Mouse (Mus musculus) heart, embryonic 14.5 days (tissue): ENCODE results near the gene Tepp. TPM values are rescaled to one million over a fixed set of nuclear protein-coding genes. Genes with fewer than 3 reads are reported as not detected.

Experiments used
- ATAC-seq: fragments of 200-750 bp; cut with Nextera tagmentation; 2 replicates; pipeline ENCODE4 v1.8.0; 2017; ENCODE audit warnings: low read depth, moderate TSS enrichment; ENCODE audit not compliant: insufficient number of reproducible peaks, insufficient read depth, low FRiP score
- H3K27ac ChIP-seq, 2 experiments: fragments of 200-500 bp in 1 of 2; fragments of 300-500 bp in 1 of 2; sonication (generic) in 1 of 2; replicated peaks in 1 of 2; 2 replicates each; pipeline ENCODE4 v1.5.1; 2012 to 2014; ENCODE audit warnings: low read depth in 2 of 2, low read length in 2 of 2, control low read depth in 1 of 2, mild to moderate bottlenecking in 1 of 2, mixed read lengths in 1 of 2; ENCODE audit not compliant: control insufficient read depth in 1 of 2, insufficient read depth in 1 of 2
- H3K27me3 ChIP-seq: fragments of 300-500 bp; sonication (generic); 2 replicates; pipeline ENCODE4 v1.6.1; 2014; ENCODE audit warnings: mild to moderate bottlenecking, low read length, control low read depth; ENCODE audit not compliant: control insufficient read depth, insufficient read depth
- H3K36me3 ChIP-seq: fragments of 300-500 bp; sonication (generic); 2 replicates; pipeline ENCODE4 v1.6.1; 2014; ENCODE audit warnings: mild to moderate bottlenecking, control low read depth, low read length, mixed read lengths; ENCODE audit not compliant: control insufficient read depth, insufficient read depth
- H3K4me1 ChIP-seq, 2 experiments: fragments of 200-500 bp in 1 of 2; fragments of 300-500 bp in 1 of 2; sonication (generic) in 1 of 2; 2 replicates each; pipeline ENCODE4 v1.6.1; 2012 to 2014; ENCODE audit warnings: low read length in 2 of 2, control low read depth in 1 of 2, mixed read lengths in 1 of 2; ENCODE audit not compliant: control insufficient read depth in 2 of 2, insufficient read depth in 2 of 2
- H3K4me2 ChIP-seq: fragments of 300-500 bp; sonication (generic); 2 replicates; pipeline ENCODE4 v1.6.1; 2014; ENCODE audit warnings: mild to moderate bottlenecking, low read length
- H3K4me3 ChIP-seq, 2 experiments: fragments of 200-500 bp in 1 of 2; fragments of 300-500 bp in 1 of 2; sonication (generic) in 1 of 2; 2 replicates each; pipeline ENCODE4 v1.5.1; 2012 to 2014; ENCODE audit warnings: low read length in 2 of 2, mild to moderate bottlenecking in 2 of 2, control low read depth in 1 of 2, low read depth in 1 of 2, moderate library complexity in 1 of 2; ENCODE audit not compliant: control insufficient read depth in 1 of 2, insufficient read depth in 1 of 2
- H3K9ac ChIP-seq: fragments of 300-500 bp; sonication (generic); 2 replicates; pipeline ENCODE4 v1.6.1; 2014; ENCODE audit warnings: mild to moderate bottlenecking, low read length
- H3K9me3 ChIP-seq: fragments of 300-500 bp; sonication (generic); 2 replicates; pipeline ENCODE4 v1.6.1; 2016; ENCODE audit warnings: low read length, control low read depth; ENCODE audit not compliant: control insufficient read depth
- WGBS: fragments of 180-500 bp; shearing (Covaris S2); extraction: QIAGEN DNeasy Blood & Tissue Kit; methylation state at CpG from one replicate; pipeline ENCODE4 v1.1.7; 2014; 5-methylcytosine and 5-hydroxymethylcytosine counted together
- polyA plus RNA-seq: library from polyadenylated mRNA; unstranded; fragments of >200 nt; fragmentation: Nextera tagmentation; extraction: Ambion mirVana; gene quantifications from 2 replicates; pipeline ENCODE4 v1.2.1, GENCODE M21; 2014

Gene Tepp
- polyA plus RNA-seq, 1 experiment from 2014 or later, result not detected

DNA sequence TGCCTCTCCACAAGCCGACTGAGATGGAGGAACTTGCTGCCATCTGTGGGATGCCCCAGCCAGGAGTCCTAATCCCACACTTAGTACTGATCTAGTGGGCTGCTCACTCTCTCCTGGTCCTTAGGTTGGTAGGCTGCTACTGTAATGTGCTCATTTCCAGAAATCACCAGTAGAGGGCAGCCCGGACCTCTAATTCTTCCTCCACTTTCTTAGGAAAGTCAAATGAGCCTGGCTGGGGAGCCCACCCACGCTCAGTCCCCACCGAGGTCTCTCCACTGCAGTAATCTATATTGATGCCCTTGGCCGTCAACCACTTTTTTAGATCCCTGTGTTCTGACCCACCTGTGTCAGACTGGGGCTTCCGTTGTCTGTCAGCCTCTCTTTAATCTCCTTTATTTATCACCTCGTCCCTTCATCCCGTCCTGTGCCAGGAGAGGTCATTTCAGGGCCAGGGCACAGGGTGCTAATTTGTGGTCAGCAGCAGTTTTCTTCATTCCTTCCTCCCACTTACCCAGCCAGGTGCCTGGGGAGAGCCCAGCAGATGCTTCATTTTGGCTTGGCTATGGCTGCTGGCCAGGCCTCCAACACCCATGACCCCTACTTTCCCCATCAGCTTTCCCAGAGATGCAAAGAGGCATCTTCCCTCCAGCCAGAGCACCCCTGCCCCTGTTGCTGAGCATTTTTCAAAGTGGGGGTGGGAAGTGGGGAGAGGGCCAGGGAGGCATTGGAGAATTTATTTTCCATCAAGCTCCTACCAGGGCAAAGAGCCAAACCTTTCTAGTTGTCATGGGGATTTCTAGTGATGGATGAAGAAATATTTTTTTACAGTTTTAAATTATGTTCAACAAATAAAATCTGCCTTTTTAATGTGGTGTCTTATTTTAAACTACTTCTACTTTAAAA, 36.5 kb downstream of the Tepp start:
- Histone ChIP-seq H3K9me3 (no peaks in the 10 kb centered on the region), H3K36me3 (peaks cover 47% of the 10 kb centered on the region), H3K9ac (no peak overlapping the region), H3K4me3 (no peak overlapping the region), H3K4me2 (no peak overlapping the region), H3K27ac (0 out of 4 replicates have a peak overlapping the region, but pooled peaks of 1 of the 2 experiments have one; percentile 5), H3K4me1 (peaks cover 24 to 36% of the 10 kb centered on the region in 2 experiments), H3K27me3 (no peaks in the 10 kb centered on the region)
- WGBS, result 17% methylated on average over 8 of the region's 8 CpGs
- no peak for ATAC-seq

DNA sequence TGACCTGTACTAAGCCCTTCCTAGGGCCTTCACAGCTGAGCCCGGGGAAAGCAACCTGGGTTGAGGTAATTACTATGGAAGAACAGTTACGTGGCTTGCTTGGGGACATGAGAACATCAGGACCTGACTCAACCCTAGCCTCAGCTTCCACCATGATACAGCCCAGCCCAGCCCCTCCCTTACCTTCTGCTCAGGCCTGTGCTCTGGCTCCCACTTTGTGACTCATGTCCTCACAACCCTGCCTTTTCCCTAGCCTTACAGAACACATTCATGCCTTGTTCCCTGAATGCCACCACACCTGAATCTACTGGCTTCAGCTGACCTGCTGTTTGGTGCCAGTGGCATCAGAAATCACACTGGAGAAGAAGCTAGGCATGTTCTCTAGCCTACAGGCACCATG, 38.0 kb downstream of the Tepp start:
- ATAC-seq, result no peak
- 83% methylated on average over 2 of the region's 2 CpGs for WGBS
- H3K9ac ChIP-seq, result peak overlapping the region; percentile 44; the same call in 1 of the 2 replicates

DNA sequence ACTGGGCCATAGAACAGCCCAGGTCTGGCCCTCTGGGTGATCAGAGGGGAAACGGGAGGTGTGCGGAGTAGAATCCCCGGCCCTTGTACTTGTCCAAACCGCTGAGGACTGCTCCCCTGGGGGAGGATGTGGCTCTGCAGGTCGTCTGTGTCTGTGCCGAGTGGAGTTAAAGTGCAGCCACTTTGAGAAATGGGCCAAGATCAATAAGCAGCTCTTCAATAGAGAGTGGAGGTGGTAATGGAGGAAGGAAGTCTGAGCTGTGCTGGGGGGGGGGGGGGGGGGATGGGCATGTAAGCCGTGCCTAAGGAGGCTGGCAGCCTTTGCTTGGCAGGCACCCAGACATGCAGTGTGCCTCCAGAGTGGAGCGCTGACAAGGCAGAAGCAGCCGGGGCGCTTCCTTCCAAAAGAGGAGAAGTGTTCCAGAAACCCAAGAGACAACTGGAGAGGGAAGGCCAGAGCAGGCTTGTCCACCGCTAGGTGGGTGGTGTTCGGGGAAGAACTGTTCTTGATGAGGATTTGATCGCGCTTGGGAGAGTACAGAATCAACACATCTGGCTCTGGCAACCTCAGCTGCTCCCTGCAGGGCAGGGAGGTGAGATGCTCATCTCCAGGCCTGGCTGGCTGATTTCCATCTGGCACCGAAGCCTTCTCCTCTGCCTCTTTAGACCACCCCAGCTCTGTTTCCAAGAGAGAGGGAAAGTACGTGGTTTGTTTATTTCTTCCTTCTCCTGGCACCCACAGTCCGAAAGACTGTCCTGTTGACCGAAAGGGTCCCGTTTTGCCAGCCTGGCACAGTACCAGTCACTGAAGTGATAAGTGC, 38.7 kb downstream of the Tepp start:
- WGBS, result 35% methylated on average over 19 of the region's 19 CpGs
- no peaks in the 10 kb centered on the region for H3K27me3 ChIP-seq
- H3K9me3 ChIP-seq, result no peaks in the 10 kb centered on the region
- ATAC-seq, result no peak
- no peak overlapping the region for H3K4me3 ChIP-seq
- H3K9ac ChIP-seq, result peak overlapping the region; percentile 62
- H3K4me2 ChIP-seq, result peak overlapping the region; percentile 47
- H3K4me1 ChIP-seq, result peaks cover 26 to 42% of the 10 kb centered on the region in 2 experiments
- H3K27ac ChIP-seq, result peak overlapping the region; percentile 39 to 71; a peak in 3 of 4 replicates
- peaks cover 26% of the 10 kb centered on the region for H3K36me3 ChIP-seq

More for the DNA sequence above, 38.0 kb downstream of the Tepp start:
- Histone ChIP-seq H3K4me2 (peak overlapping the region; percentile 47; the same call in 1 of the 2 replicates), H3K27ac (peak overlapping the region in 1 of 2 experiments; percentile 71; a peak in 2 of 4 replicates), H3K36me3 (peaks cover 33% of the 10 kb centered on the region), H3K9me3 (no peaks in the 10 kb centered on the region), H3K27me3 (no peaks in the 10 kb centered on the region), H3K4me1 (peaks cover 24 to 35% of the 10 kb centered on the region in 2 experiments), H3K4me3 (no peak overlapping the region)

DNA sequence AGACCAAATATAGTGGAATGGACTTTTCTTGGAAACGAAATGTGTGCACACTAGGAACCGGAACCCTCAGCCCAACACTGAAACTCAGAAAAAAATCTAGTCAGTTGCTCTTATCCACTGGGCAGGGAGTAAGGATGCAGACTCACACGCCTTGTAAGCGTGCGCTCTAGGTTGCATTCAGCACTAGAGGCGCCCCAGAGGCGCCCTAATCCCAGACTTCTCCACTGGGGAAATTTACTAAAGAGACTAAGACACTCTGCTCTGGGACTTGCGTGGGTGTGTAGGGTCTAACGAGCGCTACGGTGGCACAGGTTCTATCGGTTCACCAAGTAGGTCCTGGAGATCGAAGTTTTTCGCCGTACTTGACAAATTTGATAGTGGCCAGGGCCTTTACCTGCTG, 41.1 kb downstream of the Tepp start:
- H3K27me3 ChIP-seq, result no peaks in the 10 kb centered on the region
- peak overlapping the region; percentile 100 for H3K9ac ChIP-seq
- peaks cover 47 to 66% of the 10 kb centered on the region in 2 experiments for H3K4me1 ChIP-seq
- peak overlapping the region; percentile 58 to 98 for H3K4me3 ChIP-seq
- H3K36me3 ChIP-seq, result peaks cover 15% of the 10 kb centered on the region
- whole genome bisulfite sequencing, result 5% methylated on average over 15 of the region's 15 CpGs
- no peaks in the 10 kb centered on the region for H3K9me3 ChIP-seq
- H3K4me2 ChIP-seq, result peak overlapping the region; percentile 81
- peak overlapping the region; percentile 37 to 83 for H3K27ac ChIP-seq
- ATAC-seq, result no peak

DNA sequence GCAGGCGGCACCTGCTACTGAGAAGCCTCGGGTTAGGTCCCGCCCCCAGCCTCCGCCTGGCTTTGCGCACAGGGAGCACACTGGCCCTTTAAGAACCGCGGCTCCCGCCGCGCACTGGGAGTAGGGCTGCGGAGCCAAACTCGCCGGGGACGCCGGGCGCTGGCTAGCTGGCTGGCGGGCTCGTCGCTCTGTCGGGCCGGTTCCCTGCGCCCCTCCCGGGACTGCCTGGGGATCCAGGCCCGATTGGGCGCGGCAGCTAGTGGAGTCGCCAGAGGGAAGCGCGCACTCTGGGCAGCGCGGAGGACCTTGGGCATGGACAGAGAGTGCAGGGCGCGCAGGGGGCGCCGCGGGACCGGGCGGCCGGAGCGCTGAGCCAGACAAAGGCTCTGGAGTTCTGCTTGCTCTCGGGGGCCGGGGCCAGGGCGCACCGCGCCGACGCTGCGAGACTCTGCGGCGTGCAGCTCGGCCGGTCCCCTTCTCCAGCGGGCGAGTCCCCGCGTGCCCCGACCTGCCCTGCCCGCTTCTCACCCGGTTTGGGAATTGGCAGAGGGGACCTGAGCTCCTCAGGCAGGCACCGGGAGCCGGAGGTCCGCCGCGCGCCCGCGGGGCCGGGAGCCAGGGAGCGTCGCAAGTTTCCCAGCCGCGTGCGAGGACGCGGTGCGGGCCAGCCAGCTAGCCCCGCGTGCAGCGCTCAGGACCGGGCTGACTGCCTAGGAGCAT, 41.9 kb downstream of the Tepp start, which contains the start of gene Mmp15:
TSS of gene Mmp15 (plus strand) at position 118 of the 720 bp plus-strand sequence.
- peaks cover 13% of the 10 kb centered on the region for H3K36me3 ChIP-seq
- ATAC-seq, result peak; percentile 77
- H3K4me3 ChIP-seq, result peak within 1 kb of the TSS; percentile 58 to 98
- peak within 1 kb of the TSS; percentile 81 for H3K4me2 ChIP-seq
- H3K27ac ChIP-seq, result peak within 1 kb of the TSS; percentile 76 to 83
- H3K9me3 ChIP-seq, result no peaks in the 10 kb centered on the region
- WGBS, result under 1% methylated on average over 71 of the region's 80 CpGs
- peak within 1 kb of the TSS; percentile 100 for H3K9ac ChIP-seq
- H3K4me1 ChIP-seq, result peaks cover 45 to 69% of the 10 kb centered on the region in 2 experiments
- H3K27me3 ChIP-seq, result no peaks in the 10 kb centered on the region

DNA sequence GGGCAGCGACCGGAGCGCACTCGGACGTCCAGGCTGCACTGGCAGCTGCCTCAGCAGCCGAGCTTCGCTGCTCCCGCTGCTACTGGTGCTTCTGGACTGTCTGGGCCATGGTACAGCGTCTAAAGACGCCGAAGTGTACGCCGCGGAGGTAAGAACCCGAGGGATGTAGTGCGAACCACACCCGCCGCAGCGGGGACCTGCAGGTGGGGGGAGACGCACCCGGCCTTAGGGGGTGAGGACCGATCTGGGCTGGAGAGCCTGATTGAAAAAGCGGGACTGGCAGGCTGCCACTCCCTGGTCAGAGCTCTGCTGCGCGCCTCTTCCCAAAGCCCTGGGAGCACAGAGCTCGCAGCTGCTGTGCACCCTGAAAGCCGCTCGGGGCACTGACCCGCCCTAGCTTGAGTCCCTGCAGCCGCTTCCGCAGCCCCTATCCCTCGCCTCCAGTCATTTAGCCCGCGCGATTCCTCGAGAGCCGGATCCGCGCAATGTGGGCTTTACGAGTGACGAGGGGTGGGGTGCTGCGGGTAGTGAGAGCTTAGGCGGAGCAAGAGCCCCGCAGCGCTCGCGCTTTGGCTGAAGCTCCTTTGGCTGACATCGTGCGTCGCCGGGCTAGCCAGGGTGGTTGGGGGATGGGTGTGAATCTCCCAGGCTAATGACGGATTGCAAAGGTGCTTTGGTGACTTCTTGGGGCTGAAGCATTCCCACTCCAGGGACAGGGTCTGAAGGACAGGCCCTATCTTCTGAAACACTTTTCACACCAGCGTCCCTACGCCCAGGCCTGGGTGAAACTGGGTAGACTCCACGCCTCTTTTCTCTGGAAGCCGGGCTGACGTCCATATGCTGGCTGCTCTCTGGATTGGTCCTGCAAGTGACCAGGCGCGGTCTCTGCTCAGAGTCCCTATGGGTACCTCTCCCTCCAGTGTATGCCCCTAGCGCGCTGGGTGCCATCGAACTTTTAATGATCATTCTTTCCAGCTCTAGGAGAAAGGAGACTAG, 42.8 kb downstream of the Tepp start:
- peak; percentile 15; the same call in 1 of the 2 replicates for ATAC-seq
- H3K4me1 ChIP-seq, result peaks cover 49 to 75% of the 10 kb centered on the region in 2 experiments
- peak overlapping the region; percentile 58 to 98 for H3K4me3 ChIP-seq

More for the DNA sequence above, 42.8 kb downstream of the Tepp start:
- H3K36me3 ChIP-seq, result peaks cover 13% of the 10 kb centered on the region
- peak overlapping the region; percentile 100 for H3K9ac ChIP-seq
- peak overlapping the region; percentile 81 for H3K4me2 ChIP-seq
- H3K27me3 ChIP-seq, result no peaks in the 10 kb centered on the region
- WGBS, result 1% methylated on average over 62 of the region's 62 CpGs
- H3K27ac ChIP-seq, result peak overlapping the region; percentile 76 to 83
- no peaks in the 10 kb centered on the region for H3K9me3 ChIP-seq
